Mouse (Mus musculus) CH12F3 (cell line): ENCODE results near the gene Itgae.
"Not testable (repeated sequence)": the region's sequence is repeated elsewhere in the genome, so short reads cannot be mapped to it uniquely, and the experiment has no call there.

Experiments used
- in situ Hi-C: fragments of 300-500 bp; cut with MboI; formaldehyde crosslinking; loops from 2 replicates; pipeline ENCODE4 v1.14.3; 2020; ENCODE audit warnings: low sequenced_read_pairs

Itgae gene

GRCm38 (mm10) chr11:73092057-73092456, 1.7 kb downstream of the Itgae start:
- in situ Hi-C loops = no loop called here

DNA sequence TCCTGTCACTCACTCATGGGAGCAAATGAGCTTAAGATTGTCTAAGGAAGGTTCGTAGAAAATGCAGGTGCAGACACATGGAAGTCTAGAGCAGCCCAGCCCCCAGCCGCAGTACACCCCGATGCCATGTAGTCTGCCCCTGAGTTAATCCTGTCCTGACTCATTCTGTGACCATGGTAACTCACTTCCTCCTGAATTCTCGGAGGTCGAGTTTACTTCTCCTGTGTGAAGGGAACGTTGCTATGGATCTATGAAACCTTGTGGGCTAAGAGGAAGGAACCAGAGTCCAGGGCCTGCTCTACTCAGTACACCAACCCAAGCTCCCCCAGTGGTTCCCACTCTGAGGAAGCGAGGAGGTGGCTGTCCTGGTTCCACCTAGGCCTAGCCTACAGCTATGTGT, 2.5 kb downstream of the Itgae start:
- in situ Hi-C loops = no loop called here

DNA sequence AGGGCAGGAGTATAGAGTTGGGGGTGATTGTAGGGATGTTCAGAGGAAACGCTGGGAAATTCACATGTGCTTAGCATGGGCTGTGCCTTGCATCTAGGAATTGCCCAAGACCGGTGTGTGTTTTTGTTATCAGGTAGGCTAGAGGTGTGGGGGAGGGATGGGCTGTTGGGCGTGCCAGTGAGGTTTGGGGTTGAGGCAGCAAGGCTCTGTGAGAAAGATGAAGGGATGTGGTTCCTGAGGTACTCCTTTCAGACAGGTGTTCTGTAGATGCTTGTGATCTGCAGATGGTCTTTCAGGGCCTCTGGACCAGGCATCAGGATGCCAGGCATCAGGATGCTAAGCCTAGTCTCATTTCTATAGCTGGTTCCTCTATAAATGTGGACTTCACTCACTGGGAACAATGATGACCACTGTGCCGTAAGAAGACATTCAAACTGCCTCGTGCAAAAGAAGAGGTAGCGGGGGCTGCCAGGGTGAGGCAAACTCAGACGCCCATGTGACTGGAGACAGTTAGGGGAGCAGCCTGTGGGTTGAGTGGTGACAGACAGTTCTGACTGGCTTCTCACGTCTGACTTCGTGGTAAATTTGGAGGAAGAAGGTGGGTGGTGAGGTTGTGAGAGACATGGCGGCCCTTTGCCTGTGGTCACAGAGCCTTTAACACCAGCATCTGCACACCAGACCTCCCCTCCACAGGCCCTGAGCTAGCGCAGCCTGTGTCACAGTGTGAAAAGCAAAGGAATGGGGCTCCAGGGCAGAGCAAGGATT, 4.0 kb downstream of the Itgae start:
- in situ Hi-C loops = no loop called here

DNA sequence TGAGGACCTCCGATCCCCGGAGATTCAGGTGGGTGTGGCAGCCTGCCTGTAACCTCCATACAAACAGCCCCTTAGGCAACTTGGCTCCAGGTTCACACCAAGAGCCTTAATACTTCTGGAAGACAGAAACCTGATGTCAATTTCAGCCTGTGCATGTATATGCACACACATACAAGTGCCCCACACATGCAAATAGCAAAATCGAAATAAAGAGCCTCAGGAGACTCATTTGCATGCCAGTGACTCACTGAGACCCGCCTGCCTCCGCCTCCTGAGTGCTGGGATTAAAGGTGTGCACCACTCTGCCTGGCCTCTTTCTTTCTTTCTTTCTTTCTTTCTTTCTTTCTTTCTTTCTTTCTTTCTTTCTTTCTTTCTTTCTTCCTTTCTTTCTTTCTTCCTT, 8.5 kb downstream of the Itgae start:
- in situ Hi-C loops = no loop called here

GRCm38 (mm10) chr11:73099976-73100750, 9.8 kb downstream of the Itgae start:
- in situ Hi-C loops = no loop called here

- in situ Hi-C loops = no loop called here
Observed at GRCm38 (mm10) chr11:73101308-73101707, 10.9 kb downstream of the Itgae start.

DNA sequence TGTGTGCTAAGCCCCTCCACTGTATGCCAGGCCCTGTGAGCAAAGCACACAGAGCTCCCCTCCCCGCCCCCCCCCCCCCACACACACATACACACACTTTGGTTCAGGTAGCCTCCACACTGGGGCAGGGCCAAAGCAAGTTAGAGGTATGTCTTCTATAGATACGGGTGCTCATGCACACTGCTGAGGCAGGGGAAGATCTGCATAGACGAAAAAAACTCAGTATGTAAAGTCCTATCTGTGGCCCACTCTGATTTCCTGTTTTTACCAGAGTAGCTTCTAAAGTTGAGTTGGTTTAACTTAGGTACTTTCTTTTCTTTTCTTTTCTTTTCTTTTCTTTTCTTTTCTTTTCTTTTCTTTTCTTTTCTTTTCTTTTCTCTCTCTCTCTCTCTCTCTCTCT, 14.9 kb downstream of the Itgae start:
- in situ Hi-C loops = no loop called here

DNA sequence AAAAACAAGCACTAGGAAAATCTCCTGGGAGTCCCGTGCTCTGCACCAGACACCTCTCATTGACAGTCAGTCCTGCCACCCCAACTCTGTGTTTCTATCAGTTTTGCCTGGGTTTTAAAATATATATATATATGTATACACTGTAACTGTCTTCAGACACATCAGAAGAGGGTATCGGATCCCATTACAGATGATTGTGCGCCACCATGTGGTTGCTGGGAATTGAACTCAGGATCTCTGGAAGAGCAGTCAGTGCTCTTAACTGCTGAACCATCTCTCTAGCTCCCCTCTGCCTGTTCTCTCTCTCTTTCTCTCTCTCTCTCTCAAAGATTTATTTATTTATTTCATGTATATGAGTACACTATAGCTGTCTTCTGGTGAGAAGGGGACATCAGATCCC, 17.0 kb downstream of the Itgae start:
- in situ Hi-C loops = not testable (repeated sequence)

GRCm38 (mm10) chr11:73108195-73108897, 18.0 kb downstream of the Itgae start:
- in situ Hi-C loops = no loop called here

DNA sequence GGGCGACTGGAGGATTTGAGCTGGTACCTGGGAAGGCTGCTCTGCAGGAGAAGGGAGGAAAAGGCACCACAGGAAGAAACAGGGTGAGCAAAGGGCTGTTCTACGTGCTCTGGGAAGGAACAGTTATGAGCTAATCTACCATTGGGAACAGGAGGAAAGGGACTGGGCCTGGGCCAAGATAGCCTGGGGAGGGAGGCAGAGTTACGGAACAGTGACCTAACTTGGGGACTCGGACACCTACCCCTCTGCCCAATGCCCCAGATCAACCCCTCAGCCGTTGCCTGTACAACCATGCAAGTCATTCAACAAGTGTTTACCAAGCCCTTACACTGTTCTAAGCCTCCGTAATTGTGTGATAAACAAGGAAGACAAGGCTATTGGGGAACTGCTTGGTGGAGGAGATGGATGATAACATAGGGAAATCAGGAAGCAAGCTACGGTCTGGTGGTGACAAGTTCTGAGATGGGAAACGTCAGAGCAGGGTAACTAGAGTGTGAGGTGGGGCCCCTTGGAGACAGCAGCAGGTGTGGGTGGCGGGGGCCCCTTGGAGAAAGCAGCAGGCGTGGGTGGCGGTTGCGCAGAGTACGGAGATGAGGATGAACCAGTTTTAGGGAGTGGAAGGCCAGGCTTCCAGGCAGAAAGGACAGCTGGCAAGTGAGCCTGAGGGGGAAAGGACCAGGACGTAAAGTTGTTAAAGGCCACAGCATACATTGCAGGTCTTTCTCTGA, 18.7 kb downstream of the Itgae start:
- in situ Hi-C loops = no loop called here

DNA sequence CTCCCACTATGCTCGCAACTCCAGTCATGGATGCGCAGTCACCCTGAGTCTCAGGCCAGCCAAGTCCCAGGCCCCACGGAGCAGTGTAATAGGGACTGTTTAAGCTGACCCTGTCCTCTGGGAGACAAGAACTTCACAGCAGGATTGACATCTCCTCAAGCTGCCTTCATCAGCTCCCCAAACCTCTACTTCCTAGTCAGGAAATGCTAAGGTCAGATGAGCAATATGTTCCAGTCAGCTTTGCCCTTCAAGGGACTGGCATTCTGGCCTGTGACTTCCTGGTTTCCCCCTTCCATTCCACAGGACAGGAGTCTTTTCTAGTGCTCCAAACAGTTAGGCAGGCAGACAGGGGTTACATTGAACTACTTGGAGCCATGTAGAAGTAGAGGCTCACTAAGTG, 19.6 kb downstream of the Itgae start:
- in situ Hi-C loops = no loop called here

DNA sequence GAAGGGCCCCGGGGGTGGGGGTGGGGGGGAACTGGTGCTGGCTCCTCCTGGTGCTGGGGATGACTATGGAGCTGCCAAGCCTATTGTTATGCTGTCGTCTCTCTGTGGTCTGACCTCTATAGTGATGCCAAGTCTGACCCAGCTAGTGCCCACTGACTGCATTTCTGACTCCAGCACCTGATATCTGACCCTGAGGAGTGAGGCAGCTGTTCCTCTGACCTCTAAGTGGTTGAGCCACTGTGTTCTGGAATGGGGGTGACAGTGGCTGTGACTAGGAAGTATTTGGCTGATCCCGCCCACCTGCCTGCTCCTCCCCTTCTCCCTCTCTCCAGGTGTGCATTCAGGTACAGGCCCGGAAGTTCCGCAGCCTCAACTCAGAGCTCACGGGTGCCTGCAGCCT, 21.0 kb downstream of the Itgae start:
- in situ Hi-C loops = no loop called here

GRCm38 (mm10) chr11:73126495-73126894, 36.1 kb downstream of the Itgae start:
- in situ Hi-C loops = no loop called here

DNA sequence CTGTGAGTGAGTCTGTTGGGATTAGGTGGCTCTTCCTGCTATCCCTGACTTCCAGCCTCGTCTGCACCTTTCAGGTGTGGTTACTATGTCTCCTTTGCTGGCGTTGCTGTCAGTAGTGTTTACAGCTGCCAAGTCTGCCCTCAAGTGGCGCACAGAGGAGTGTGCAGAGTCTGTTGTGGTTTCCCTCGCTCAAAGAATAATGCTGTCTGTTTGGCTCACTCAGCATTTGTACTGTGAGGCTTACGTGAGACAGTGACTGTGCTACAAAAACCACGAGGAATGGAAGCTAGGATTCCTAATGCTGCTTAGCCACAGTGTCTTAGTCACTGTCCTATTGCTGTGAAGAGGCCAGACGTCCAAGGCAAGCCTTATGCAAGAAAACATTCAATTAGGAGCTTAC, 40.6 kb downstream of the Itgae start:
- in situ Hi-C loops = no loop called here

- in situ Hi-C loops = no loop called here
Observed at GRCm38 (mm10) chr11:73132999-73133398, 42.6 kb downstream of the Itgae start.

DNA sequence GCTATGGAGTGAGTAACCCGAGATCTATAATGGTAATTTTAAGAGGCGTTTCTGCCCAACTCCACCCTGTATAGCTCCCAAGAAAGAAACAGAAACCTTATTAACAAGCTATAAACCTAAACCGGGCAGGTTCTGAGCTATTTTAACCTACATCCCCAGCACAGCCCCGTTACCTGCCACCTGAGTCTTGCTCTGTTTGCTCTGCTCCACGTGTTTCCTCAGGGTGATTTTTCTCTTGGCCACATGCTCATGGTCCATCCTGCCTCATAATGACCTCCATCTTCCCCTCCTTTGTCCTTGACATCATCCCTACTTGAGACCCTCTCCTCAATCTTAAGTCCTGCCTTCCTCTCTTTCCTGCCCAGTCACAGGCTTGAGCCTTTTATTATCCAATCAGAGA, 43.8 kb downstream of the Itgae start:
- in situ Hi-C loops = no loop called here

GRCm38 (mm10) chr11:73136587-73136986, 46.2 kb downstream of the Itgae start:
- in situ Hi-C loops = no loop called here

GRCm38 (mm10) chr11:73137116-73137515, 46.7 kb downstream of the Itgae start:
- in situ Hi-C loops = no loop called here

DNA sequence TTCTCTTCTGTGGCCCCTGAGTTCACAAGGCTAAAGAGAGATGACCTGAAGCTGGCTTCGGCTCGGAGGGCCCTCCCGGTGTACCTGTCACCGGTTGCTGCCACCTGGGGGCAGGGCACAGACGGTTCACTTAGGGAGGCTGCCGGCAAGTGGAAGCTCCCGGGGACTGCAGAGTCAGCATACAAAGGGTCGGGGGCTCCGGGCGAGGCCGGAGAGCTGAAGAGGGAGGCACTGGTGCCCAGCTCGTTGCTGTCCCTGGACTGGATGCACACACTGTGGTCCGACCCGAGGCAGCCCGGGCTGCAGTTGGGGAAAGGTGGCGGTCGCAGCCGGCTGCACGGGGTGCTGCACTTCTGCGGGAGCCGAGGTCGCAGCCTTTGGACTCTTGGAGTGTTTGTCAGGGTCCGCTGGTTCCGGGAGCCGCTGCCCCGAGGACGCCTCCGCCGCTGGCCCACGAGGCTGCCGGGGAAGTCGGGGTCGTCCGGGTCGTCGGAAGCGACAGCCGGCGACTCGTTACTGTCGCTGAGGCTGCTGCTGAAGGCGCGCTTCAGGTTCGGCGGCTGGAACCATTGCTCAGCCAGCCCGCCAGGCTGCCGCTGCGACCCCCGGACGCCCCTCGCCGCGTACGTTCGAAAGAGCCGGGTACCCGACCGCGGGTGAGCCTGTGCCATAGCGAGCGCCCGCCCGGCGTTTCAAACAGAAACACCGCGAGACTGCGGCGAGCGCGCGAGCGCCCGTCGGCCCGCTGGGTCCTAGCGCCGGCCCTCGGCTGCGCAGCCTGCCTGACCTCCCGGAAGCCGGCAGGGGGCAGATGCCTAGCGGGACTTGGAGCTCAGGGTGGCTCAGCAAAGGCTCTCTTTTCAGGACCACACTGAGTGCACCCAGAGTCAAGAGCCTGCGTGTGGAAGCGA, 47.5 kb downstream of the Itgae start, which contains the start of gene Haspin:
Gene Haspin (minus strand): TSS at position 704 of the 911 bp plus-strand sequence.
- in situ Hi-C loops = no loop called here

- in situ Hi-C loops = no loop called here
Observed at GRCm38 (mm10) chr11:73144261-73144681, 53.9 kb downstream of the Itgae start.
